12 mouse cellular contexts compared by ENCODE assay signal in the genomic region with DNA sequence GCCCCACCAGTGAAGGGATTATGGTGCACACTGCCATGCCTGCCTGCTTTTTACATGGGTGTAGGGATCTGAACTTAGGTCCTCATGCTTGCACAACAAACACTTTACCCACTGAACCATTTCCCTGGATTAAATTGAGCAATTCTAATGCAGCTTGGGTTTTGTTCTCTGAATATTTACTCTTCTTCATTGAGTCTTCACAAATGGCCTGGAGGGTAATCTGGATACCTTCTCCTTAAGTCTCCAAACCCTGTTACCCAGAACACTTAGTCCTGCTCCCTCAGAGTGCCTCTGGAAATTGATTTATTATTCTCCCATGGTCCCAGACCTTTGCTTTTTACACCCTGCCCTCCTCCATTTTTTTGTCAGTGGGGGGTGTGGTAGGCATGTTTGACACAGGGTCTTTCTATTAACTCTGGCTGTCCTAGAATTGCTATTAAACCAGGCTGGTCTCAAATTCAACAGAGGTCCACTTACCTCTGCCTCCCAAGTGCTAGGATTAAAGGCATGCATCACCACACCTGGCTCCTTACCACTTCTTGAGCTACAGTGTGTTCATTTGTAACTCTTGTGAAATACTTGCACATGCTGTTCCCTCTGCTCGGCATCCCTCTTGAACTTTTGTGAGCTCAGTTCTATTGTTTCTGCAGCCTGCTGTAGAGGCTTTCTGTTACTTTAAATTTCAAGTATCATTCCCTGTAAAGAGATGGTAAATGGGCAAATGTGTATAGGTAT.
"Had no signal": no experiment of that assay in that cellular context is flagged by ENCODE, and none has a peak within 500 bp of the region (broad histone marks: within the 10 kb centered on the region; RNA-seq: fewer than 3 reads in every experiment).

No protein-coding gene starts in this region.

- H3K4me2 ChIP-seq: limb, embryonic 15.5 days; lung, embryonic 14.5 days; midbrain, embryonic 11.5 days; midbrain, embryonic 15.5 days; neural tube, embryonic 12.5 days had no signal

- H3K27me3 ChIP-seq: limb, embryonic 15.5 days; midbrain, embryonic 15.5 days; neural tube, embryonic 12.5 days had no signal

- DNase-seq: kidney, adult 9 months; layer of hippocampus, postnatal 36 days; lung, embryonic 14.5 days; thymus, adult 2 months; thymus, postnatal 25 days had no signal

- H3K9ac ChIP-seq: limb, embryonic 15.5 days; liver, embryonic 14.5 days; lung, embryonic 14.5 days; midbrain, embryonic 15.5 days; neural tube, embryonic 12.5 days had no signal

- H3K4me3 ChIP-seq: limb, embryonic 15.5 days; midbrain, embryonic 15.5 days; neural tube, embryonic 12.5 days had no signal

- H3K4me1 ChIP-seq: limb, embryonic 15.5 days; midbrain, embryonic 15.5 days; neural tube, embryonic 12.5 days had no signal

- H3K36me3 ChIP-seq: limb, embryonic 15.5 days; midbrain, embryonic 15.5 days; neural tube, embryonic 12.5 days had no signal

- H3K27ac ChIP-seq: kidney, postnatal 0 days; limb, embryonic 15.5 days; liver, embryonic 14.5 days; midbrain, embryonic 15.5 days; neural tube, embryonic 12.5 days had no signal

- H3K9me3 ChIP-seq: limb, embryonic 15.5 days; midbrain, embryonic 15.5 days; neural tube, embryonic 12.5 days had no signal

- ATAC-seq: intestine, embryonic 16.5 days; midbrain, embryonic 15.5 days had no signal
